Mouse (Mus musculus) left cerebral cortex, postnatal 14 days (tissue): ENCODE data around the gene Trim41. TPM values are rescaled to one million over a fixed set of nuclear protein-coding genes. Genes with fewer than 3 reads are reported as not detected.
"Not testable (repeated sequence)": the region's sequence is repeated elsewhere in the genome, so short reads cannot be mapped to it uniquely, and the experiment has no call there.

Source experiments
- DNase-seq, 2 experiments: peaks; one replicate each; pipeline ENCODE4 v3.0.0; 2021 to 2022; ENCODE audit warnings: low spot score in 2 of 2, mixed read lengths in 1 of 2
- intact Hi-C: fragments of 180-260 bp; cut with DNase I; formaldehyde crosslinking; loops from one replicate; pipeline ENCODE4 v1.15.1; 2025
- total RNA-seq, 2 experiments: library from RNA; stranded (reverse); gene quantifications; 2 replicates each; pipeline ENCODE4 v1.2.3; 2021

Trim41 gene
- total RNA-seq, 2 experiments from 2014 or later, result 52.0 to 56.4 TPM

DNA sequence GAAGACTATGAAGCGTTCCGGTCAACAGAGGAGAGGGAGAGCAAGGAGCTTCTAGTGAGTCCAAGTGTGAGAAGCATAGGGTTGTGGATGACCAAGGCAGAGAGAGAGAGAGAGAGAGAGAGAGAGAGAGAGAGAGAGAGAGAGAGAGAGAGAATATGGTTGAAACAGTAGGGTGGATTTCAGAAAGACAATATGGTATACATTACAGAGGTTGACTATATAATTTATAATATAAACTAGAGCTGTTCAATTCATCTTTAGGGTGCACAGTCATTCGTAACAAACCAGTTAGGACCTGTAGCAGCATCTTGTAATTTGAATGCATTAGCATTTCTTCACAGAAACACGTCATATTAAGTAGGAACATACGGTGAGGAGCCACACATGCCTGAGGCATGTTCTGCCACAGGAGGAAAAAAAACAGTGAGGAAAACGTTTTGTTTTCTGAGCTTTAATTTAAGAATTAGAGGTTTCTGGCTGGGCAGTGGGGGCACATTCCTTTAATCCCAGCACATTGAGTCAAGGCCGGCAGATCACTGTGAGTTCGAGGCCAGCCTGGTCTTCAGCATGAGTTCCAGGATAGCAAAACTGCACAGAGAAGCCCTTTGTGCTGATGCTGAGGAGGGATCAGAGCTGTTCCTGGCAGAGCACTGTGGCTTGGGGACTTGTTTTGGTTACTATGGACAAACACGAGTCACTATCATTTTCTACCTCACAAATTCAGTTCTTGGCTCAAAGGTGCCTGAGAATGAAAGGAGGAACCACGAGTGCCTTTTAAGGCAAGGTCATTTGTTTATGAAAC, 21.9 kb upstream of the Trim41 start:
- DNase-seq, result no peak
- intact Hi-C loops, result no loop called here

DNA sequence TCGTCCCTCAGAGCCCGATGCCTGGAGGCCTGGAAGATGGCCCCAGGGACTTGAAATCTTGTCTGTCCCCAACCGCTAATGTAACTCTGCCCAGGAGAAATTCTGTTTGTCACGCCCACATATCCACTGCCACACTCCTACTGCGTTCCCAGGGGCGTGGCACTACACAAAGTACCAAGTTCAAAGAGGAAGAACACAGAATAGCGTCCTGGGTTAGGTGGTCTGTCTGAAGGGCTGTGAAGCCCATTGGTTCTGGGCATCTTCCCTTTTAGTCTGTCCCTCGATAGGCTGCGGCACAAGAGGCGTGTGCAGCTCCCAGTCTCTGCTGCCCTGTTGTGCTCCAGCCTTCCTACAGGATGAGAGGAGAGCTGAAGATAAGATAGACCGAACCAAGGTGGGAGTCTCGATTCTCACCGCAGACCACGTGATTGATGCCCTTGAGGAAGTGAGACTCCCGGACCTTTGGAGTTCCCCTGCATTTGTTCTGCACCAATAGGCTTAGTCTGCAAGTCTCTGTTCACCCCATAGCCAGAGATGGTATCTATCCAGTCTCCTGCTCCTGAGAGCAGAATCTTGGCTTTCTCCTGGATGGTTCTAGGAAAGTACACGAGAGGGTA, 21.1 kb upstream of the Trim41 start:
- intact Hi-C loops, result no loop called here
- DNase-seq, result no peak

DNA sequence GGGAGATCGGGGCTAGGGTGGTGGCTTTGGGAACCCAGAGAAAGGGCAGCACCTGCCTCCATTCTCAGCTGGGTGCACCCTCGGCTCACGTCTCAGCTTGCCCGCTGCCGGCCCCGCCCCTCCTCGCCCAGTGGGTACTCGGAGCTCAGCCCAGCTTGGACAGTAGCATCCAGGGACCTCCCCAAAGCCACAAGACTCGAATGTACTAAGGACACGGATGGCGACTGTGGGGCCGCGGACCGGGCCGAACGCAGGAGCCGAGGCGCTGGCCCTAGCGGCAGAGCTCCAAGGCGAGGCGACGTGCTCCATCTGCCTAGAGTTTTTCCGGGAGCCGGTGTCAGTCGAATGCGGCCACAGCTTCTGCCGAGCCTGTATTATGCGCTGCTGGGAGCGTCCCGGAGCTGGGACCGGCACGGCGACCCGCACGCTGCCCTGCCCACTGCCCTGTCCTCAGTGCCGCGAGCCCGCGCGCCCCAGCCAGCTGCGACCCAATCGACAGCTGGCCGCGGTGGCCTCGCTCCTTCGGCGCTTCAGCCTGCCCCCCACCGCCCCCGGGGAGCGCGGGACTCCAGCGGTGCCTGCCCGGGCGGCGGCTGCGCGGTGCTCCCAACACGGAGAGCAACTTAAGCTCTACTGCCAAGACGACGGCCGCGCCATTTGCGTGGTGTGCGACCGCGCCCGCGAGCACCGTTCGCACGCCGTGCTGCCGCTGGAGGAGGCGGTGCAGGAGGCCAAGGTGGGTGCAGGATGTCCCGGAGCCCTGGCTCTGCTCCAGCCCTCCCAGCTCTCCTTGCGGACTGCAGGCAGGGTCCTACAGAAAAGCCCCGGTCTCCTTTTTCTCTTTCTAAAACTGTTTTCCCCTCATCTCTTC, 20.4 kb upstream of the Trim41 start:
- intact Hi-C loops, result no loop called here
- DNase-seq, result peak in 1 of 2 experiments; percentile 53

DNA sequence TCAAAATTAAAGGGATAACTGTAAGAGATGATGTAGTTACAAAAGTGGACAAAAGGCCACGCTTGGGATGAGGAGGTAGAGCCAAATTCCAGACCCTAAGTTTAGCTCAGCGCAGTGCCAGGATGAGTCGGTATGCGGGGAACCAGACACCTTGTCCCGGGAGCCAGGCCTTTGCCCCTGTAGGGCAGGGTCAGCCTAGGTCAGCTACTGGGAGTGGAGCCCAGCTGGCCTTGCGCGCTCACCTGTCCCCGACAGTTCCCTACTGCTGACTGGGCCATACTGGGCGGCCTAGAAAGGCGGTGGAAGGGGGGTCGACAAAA, 19.8 kb upstream of the Trim41 start:
- intact Hi-C loops, result no loop called here
- DNase-seq, result no peak

DNA sequence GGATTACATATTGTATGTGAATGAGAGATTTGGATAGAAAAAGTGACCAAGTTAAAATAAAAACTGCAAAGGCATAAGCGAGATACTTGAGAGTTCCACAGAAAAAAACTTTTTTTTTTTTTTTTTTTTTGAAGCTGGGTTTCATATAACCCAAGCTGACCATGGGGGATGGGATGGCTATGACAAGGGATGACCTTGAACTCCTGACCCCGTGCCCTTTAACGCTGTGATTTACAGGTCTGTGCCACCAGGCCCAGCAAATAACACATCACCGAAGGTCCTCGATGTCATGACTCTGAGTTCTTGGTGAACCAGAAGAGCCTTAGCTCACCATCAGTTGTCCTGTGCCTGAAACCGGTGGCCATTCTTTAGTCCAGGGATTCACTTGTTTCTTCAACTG, 18.8 kb upstream of the Trim41 start:
- DNase-seq, result no peak
- intact Hi-C loops, result loop anchor here (2.0 kb wide), 2 partner anchors 17 to 21 kb away; no protein-coding TSS in a partner anchor

DNA sequence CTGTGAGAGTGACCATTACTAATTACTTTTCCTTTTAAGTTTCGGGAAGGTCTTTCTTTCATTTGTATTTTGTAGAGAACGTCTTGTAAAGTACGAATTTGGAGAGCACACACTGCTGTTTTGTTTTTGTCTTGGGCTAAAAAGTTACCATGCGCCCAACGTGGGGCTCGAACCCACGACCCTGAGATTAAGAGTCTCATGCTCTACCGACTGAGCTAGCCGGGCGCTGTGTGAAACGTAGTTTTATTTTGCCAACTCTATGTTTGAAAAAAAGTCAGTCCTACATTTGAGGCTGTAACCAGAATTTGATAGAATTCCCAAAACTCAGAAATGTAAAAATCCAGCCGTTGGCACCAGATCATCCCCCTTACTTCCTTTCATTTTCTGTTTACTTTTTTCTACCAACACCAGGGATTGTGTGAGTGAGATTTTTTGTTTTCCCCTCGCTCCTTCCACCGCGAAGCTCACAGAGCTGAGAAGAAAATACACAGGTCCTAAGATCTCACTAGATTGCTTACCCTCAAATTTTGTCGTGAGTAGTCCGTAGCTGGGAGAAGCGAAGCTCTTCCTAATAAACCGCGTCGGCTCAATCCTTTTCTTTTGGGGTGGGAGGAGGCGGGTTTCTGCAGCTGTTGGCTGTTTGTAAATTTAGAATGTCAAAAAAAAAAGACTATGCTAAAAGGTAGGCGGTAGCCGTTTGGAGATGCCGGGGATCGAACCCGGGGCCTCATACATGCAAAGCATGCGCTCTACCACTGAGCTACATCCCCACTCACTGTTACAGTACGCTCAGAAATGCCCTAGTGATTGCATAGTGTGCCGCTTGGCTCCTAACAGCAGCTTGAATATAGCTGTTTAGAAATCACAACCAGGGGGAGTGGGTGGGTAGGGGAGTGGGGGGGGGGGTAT, 16.8 kb upstream of the Trim41 start:
- intact Hi-C loops, result loop anchor here (2.0 kb wide), 2 partner anchors 15 to 23 kb away; no protein-coding TSS in a partner anchor
- DNase-seq, result peak; percentile 89 to 95

DNA sequence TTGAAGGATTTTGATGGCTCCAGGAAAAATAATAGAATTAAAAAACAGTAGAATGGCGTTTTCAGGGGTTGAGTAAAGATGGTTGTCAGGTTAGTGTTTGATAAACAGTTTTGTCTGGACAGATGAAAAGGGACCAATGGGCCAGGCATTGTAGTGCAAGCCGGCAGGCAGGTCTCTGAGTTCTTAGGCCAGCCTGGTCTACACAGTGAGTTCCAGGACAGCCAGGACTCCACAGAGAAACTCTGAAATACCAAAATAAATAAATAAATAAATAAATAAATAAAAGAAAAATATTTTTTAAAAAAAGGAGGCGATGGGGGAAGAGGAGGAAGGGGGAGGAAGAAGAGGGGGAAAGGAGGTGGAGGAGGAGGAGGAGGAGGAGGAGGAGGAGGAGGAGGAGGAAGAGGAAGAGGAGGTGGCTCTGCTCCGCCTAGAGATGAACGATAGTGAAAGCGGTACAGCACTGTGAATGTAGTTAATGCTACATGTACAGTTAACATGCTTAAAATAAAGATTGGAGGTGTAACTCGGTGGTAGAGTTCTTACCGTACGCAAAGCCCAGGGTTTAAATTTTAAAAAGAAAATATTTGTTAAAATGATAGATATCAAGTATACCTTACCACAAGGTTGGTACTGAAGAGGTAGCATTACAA, 16.1 kb upstream of the Trim41 start:
- intact Hi-C loops, result no loop called here
- DNase-seq, result no peak

DNA sequence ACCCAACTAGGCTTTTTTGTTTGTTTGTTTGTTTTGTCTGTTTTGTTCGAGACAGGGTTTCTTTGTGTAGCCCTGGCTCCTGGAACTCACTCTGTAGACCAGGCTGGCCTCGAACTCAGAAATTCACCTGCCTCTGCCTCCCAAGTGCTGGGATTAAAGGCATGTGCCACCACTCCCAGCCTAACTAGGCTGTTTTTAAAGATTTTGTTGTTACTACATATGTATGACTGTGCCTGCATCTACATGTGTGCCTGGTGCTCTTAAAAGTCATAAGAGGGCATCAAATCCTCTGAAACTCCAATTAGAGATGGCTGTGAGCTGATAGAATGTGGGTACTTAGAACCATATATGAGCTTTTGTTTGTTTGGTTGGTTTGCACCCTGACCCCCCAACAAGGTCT, 14.1 kb upstream of the Trim41 start:
- DNase-seq, result no peak
- intact Hi-C loops, result no loop called here

DNA sequence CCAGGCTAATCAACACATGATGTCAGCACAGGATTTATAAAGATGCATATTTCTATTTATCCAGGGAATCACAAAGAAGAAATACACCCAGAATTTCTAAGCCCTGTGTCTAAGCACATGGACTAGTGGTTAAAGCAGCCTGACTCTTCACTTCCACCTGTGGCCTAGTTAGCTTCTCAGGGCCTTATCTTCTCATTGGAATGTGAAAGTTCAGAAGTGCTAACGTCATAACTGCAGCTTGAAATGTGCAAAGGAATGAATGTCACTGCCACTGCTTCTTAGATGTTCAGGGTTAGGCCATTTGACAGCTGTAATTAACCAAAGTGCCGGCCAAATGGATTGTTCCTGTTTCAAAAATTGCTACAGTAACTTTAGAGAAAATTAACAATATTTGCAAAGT, 13.1 kb upstream of the Trim41 start:
- intact Hi-C loops, result no loop called here
- DNase-seq, result no peak

DNA sequence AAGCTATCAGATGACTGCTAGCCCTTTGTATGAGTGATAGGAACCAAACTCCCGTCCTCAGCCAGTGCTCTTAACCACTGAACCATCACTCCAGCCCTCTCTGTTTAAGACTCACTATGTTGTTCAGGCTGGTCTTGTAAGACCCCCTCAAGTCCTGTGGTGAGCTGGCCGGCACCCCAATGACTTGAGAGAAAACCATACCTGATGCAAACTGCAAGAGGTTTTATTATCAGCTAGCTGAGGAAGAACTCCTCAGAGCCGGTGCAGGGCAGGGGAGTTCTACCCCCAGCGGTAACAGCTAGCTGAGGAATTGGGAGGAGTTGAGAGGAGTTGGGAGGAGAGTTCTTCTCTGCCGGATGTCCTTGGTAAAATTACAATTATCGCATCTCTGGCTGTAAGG, 10.8 kb upstream of the Trim41 start:
- intact Hi-C loops, result no loop called here

DNA sequence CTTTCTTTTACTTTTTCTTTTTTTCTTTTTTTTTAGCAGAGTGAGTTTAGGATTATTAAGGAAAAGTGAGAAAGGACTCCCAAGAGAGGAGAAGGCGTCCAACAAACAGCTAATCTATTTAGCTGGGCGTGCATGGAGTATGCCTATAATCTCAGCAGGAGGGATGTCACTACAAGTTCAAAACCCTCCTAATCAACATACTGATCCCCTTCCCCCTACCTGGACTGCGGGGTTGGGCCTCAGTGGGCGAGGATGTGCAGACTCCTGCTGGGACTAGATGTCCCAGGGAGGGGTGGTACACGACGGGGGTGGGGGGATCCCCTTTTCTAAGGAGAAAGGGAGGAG, 9.6 kb upstream of the Trim41 start:
- DNase-seq, result no peak
- intact Hi-C loops, result no loop called here

More for the DNA sequence above, 10.8 kb upstream of the Trim41 start:
- no peak for DNase-seq

DNA sequence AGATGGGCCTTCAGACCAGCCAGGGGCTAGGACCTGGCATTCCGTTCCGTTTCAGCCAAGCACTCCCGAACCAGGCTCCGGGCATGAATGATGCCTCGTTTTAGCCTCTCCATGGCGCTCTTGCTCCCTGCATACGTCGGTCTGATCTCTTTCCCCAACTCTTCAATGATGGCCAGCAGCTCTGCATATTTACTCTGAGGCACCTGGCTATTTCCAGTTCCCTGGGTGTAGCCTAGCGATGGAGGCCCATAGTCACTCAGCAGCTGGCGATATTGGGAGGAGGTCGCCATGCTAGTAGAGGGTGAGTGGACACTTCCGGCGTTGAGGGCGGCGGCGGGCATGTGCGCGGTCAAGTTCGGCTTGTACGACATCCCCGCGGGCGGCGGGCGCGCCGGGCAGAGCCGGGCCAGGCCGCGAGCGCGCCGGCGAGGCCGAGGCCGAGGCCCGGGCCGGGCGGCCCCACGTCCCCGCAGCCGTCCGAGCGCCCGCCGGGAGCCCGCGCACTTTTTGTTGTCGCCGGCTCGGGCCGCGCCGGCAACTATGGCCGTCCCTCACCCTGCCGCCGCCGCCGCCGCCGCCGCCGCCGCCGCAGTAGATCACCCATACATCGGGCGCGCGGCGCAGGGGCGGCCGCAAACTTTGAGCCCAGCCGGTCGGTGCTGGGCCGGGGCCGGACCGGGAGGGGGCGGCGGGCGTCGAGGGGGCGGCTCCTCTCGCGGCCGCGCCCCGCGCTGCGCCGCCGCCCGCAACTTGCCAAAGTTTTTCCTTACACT, 9.0 kb upstream of the Trim41 start, which contains the start of the genes Trim7 and Gm12184:
Gene Trim7 (plus strand): TSS at position 162 of the 773 bp plus-strand sequence.
Gene Gm12184 (minus strand): TSS at position 677 of the 773 bp plus-strand sequence.
- DNase-seq, intact Hi-C loops: not testable (repeated sequence)

DNA sequence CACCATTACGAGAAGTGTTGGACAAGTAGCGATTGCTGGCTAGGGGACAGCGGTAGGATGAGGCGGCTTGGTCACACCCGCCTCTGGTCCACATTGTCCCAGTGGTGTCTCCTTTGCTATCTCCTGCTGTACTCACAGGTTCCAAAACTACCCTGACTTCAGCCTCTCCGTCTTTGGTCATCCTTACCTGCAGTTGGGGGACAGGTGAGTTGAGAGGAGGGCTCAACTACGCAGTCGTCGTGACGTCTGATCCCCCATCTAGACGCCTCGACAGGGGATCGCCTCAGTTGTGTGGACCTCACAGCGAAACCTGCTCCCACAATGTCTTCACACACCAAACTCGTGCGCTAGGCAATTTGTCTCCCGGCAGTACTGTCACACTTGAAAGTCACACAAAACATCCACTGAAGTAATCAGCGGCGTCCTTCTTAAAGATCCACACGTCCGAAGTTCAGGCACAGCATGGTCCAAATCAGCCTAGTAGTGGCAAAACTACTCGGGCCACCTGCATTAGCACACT, 7.2 kb upstream of the Trim41 start:
- intact Hi-C loops, result no loop called here
- no peak for DNase-seq

DNA sequence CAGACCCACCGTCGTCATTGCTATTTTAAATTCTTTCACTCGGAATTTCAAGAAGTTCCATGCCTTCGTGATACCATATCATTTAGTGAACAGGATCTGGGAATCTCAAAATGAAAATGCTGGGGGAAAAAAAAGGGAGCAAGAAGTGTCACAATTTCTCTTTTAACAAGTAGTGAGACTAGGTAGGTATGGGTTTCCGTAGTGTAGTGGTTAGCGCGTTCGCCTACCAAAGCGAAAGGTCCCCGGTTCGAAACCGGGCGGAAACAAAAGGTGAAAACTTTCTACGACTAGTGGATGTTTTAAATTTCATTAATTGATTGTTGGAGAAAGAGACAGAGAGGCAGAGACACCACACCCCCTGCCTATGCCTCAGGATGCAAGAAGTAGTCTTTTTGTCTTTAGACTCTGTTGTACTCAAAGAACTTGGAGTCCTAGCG, 6.4 kb upstream of the Trim41 start:
- intact Hi-C loops, result no loop called here
- DNase-seq, result peak; percentile 46 to 69

DNA sequence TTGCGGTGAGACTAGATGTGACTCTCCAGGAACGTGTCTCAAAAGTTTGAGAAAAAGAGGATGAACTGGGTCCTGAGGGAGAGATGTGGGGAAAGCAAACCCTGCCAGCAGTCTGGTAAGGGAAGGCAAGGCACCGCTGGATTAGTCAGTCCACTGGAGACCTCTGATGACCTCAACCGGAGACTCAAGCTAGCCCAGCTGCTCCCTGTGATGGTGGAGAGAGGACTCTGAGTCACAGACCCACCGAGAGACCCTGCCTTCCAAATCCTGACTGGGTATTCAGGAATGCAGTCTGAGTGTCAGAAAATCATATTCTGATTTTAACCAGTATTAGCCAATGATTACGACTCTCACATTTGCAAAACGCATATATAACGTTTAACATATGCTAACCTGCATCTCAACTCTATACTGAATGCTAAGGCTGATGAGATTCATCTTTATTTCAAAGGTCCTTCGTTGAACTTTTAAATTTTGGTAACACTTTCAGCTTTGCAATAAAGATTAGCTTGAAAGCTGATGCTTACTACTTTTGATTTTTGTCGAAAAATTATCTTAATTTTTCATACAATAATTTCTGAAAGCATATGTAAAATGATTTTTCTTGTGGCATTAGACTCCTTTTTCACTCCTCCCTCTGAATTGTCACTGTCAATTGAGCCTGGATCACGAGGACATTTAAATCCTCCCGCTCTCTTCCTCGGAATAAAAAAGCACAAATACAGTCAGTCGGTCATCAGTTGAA, 5.8 kb upstream of the Trim41 start:
- no peak for DNase-seq
- intact Hi-C loops, result no loop called here

DNA sequence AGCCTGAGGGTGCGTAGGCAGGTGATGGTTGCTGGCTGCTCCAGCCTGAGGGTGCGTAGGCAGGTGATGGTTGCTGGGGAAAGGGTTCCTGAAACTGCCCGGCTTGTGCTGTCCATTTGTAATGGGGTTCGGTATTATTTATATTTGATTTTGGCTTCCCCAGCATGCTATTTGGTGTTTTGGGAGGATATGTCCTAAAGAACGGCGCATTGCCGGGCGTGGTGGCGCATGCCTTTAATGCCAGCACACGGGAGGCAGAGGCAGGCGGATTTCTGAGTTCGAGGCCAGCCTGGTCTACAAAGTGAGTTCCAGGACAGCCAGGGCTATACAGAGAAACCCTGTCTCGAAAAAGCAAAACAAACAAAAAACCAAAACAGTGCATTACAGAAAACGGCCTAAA, 4.1 kb upstream of the Trim41 start:
- intact Hi-C loops, DNase-seq: not testable (repeated sequence)

DNA sequence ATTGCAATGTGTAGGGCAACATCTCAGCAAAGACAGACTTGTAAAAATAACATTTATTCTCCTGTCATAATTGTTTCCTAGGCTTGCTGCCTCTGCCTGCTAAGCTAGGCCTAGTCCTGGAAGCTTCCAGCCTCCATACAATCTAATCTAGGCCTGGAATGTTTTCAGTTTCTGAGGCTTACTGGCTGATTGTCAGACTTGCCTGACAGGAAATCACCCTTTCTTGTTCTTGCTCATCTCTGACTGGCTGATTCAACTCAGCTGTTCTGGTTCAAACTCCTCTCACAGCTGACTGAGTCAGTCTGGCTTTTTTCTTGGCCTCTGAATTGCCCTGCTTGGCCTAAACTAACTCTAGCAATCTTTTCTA, 3.1 kb upstream of the Trim41 start:
- no peak for DNase-seq
- intact Hi-C loops, result no loop called here
